Mouse (Mus musculus) right cerebral cortex, postnatal 36 days (tissue): Measurements from ENCODE around the gene Zscan12.
A peak's percentile ranks its signal among the peaks of the same experiment; 100 is the strongest.

Experiments used
- DNase-seq, 2 experiments: peaks; one replicate each; pipeline ENCODE4 v3.0.0; 2022; ENCODE audit warnings: low spot score in 2 of 2, mixed read lengths in 1 of 2

Zscan12 gene

DNA sequence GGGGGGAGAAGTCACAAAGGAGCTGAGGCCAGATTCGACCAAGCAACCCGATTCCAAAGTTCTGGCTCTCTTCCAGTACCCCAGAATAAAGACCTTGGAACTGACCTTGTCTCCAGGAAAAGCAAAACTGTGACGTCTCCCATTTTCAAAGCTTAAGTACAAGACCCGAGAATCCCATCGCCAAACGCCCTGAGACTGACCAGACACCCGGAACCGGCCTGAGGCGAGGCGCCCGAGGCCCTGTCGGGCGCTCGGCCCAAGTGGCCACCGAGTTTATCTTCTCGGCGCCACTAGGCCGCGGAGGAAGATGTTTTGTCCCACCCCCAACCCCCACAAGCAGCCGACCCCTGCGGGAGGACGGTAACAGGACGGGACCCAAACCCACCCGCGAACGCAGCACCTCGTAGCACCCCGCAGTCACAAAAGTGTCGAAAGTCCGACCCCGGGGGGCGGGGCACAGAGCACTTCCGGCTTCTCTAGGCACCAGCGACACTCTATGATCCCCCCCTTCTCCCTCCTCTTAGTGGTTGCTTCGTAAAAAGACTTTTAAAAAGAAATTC is 39.7 kb downstream of the Zscan12 start, which contains the start of gene Zkscan3:
Gene Zkscan3 (minus strand): TSS at position 469 of the 560 bp plus-strand sequence.
- DNase-seq = peak; percentile 70 to 71

DNA sequence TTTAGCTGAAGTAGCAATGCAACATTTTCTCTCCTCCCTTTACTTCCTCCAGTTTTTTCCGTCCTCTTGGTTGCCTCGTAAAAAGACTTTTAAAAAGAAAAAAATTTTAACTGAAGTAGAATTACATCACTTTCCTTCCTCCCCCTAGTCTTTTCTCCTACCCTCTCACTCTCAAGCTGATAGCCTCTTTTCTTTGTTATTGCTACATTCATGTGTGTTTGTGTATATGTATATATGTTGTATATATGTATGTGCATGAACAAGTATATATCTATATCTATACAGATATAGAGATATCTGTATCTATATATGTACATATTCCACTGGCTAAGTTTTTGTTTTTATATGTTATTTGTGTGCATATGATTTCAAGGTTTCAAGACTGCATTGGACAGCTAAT is 40.2 kb downstream of the Zscan12 start:
- DNase-seq = no peak

DNA sequence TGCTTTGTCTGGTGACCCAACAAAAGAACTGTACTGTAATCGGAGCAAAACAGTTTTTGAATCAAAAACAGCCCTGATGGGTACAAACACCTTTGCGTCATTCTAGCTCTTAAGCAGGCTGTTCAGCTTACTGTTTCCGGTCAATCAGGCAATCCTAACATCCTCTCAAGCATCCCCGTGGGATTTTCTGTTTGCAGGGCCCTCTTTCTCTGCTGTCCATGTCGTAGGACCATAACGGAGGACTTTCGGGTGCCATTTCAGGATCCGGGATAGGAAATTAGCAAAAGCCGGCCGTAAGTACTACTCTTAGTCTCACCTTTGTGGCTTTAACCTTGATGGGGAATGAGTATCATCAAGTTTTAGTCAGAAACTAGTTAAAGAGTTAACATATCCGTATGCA is 44.7 kb downstream of the Zscan12 start:
- DNase-seq = no peak

DNA sequence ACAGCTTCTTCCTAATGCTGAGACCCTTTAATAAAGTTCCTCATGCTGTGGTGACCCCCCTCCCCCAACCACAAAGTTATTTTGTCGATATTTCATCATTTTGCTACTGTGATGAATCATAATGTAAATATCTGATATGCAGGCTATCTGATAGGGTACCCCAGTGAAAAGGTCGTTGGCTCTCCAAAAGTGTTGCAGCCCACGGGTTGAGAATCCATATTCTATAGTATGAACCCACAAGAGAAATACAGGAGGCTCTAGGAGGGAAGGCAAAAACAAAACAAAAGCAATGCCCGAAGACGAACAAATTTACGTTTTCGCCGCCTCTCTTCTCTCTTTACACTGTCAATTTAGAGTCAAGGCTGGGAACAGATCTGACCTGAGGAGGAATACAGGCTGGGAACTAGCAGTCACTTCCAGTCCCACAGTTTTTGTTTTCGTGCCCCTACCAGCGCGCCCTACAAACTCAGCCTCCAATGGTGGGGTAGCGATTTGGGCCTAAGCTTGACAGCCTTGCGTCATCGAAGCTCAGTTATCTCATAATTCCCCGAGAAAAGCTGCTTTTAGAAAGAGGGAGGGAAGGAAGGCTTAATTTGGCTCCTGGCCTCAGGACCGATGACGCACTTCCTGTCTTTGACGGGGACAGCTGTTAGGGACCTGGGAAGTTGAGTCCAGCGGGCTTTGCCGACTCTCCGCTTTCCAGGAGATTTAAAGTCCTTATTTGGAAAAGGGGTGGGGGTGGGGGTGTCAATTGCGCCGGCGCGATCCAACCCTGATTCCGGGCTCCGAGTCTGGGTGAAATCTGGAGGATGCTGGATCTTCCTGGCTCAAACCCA is 45.6 kb downstream of the Zscan12 start:
- DNase-seq = peak; percentile 88 to 92

DNA sequence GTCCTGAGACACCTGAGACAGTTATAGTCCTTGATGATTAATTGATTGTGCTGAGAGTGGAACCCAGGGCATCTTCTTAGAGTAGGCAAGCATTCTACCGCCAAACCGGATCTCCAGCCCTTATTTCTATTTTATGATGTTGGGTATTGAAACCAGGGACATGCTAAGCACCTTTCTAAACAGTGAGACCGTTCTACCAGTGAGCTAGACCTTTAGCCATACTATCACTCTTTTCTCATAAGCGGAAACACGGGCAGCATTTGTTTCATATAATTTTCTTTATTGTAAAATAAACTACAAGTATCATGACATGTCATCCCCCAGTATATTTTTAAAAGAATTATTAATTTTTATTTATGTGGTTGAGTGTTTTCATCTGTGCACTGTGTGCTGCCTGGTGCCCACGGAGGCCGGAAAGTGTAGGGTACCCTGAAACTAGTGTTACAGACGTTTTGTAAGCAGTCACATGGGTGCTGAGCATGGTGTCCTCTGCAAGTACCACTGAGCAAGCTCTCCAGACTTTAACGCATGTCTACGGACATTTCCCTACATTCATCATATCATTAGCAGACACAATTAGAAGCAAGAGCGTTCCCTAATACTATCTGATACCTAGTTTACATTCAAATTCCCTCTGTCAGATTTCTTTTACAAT is 46.3 kb downstream of the Zscan12 start:
- no peak for DNase-seq

DNA sequence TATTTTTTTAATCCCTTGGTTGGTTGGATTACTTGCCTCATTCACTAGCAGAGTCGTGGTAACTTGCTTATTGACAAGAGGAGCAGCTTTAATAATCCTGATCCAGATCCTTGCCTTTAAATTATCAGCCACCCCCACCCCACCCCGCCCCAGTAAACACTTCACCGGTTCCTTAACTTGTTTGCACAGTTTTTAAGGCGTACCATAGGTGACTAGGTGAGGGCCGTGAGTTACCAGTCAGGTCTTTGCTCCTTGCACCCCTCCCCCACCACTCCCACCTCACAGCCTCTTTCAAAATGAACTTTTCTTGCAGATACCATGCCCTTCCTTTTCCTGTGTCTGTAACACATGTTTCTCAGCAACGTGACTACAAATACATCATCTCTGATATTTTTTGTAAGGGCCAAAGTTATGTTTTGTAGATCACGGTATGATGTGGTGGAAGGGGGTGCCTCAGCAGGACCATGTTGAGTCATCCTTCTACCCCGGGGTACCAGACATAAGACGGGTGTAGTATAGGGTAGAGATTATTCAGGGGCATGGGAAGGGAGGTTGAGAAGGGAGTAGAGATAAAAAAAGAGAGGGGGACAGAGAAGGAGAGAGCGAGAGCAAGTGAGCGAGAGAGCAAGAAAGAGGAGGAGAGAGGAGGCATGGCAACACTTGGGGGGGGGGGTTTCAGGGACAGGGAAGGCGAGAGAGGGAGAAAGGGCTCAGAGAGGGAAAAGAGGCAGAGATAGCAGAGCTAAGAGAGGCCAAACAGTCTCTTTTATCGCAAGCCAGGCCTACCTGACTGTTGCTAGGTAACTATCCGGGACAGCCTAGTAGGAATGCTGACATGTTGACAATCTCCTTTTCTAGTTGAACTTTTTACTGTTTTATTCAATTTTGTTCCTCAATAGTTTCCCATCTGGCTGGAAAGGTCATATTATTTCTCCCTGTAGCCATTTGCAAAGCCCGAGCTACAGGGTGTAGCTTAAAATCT is 51.9 kb downstream of the Zscan12 start:
- no peak for DNase-seq

DNA sequence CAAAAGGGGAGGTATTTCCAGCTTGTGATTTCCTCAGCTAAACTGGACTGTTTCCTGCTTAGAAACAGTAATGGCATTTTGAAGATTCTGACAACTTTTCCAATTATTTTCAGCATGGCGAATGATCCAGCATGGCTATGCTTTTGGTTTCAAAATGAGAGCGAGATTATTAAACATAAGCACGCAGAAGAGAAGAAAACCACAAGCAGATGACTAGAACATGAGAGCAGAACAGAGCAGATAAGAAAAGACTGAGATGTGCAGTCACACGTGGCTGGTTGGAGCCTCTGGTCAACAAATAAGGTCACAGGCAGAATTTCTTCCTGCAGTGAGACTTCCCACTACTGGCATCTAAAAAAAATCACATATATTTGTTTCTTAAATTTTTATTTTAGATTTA is 52.6 kb downstream of the Zscan12 start:
- DNase-seq = no peak

DNA sequence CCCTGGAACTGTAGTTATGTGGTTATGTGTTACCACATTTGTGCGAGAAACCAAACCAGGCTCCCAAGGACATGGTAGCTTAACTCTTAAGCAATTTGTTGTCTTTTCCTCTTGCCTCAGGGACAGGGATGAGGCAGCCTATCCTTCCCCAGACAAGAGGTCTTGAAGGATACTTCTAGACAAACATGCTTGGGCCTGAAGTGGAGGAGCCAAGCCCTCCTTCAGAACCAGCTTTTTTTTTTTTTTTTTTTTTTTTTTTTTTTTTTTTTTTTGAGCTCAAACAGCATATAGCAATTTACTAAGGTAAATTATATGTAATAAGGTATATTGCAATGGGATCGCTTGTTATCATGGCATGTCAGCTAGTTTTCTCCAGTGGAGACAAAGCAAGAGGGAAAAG is 53.1 kb downstream of the Zscan12 start:
- no peak for DNase-seq

DNA sequence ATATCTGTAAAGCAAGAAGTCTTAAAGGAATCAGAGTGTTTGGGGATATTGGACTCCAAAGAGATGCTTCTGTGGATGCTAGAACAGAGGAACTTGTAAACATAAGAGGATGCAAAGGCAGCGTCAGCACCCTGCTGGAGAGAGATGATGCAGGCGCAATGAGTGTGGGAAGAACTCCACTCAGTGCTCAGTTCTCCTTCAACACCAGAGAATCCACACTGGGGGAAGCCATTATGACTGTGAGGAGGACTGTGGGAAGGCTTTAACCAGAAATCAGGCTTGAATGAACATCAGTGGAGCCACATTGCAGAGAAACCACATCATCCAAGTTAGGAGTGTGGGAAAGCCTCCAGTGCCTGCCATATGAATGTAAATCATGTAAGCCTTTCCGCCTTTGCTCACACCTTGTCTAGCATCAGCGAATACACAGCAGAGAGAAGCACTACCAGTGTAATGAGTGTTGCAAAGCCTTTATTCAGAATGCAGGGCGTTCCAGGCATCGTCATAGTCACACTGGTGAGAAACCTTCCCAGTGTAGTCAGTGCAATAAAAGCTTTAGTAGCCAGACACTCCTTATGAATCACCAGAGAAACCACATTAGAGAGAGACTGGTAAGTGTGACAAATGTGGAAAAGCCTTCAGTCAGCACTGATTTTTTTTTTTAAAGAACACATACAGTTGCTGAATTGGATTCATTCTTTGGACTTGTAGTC is 54.8 kb downstream of the Zscan12 start:
- DNase-seq = peak in 1 of 2 experiments; percentile 27

DNA sequence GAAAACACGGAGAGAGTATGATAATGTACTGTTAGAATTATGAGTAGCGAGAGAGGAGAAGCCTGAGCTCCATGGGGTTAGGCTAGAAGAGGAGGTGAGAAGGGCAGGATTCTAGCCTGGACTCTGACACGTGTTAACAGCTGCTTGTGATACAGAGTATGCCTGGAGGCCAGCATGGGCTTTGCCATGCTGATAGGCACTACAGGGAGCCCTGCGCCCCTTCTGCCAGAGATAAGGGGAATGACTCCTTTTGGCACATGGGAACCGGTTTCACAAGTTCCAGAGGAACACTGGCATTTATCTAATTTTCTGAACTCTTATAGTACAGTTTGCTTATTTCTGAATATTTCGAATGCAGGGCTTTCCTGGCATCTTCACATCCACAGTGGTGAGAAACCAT is 56.2 kb downstream of the Zscan12 start:
- no peak for DNase-seq
